Mouse (Mus musculus) lung, postnatal 0 days (tissue): ENCODE measurements around the gene Crtc3.

Source experiments
- CTCF ChIP-seq: IDR thresholded peaks from 2 replicates; pipeline ENCODE4 v1.5.1; 2016; ENCODE audit warnings: antibody characterized with exemption, mild to moderate bottlenecking
- EP300 ChIP-seq: IDR thresholded peaks from 2 replicates; pipeline ENCODE4 v1.6.1; 2016; ENCODE audit warnings: antibody characterized with exemption, mild to moderate bottlenecking, control low read depth

GRCm38 (mm10) chr7:80680218-80680847 is 8.3 kb downstream of the Crtc3 start:
- TF ChIP-seq CTCF, result no peak
- no peak for TF ChIP-seq EP300
